Mouse (Mus musculus): ENCODE data around the gene Amotl1. TPM values are rescaled to one million over a fixed set of nuclear protein-coding genes. Genes with fewer than 3 reads are reported as not detected.
A peak's percentile ranks its signal among the peaks of the same experiment; 100 is the strongest.

Gene Amotl1
- polyA plus RNA-seq, 1 experiment from 2014 or later, result 9.9 TPM

- DNase-seq (ENCODE audit: low spot score) (peak; percentile 56), ATAC-seq (peak; percentile 87)
- H3K9ac ChIP-seq (ENCODE audit: low read length), result peak overlapping the region; percentile 95
- H3K36me3 ChIP-seq (ENCODE audit: control insufficient read depth, insufficient read depth, low read length), result no peaks in the 10 kb centered on the region
- H3K4me3 ChIP-seq (ENCODE audit: low read depth, low read length), result peak overlapping the region; percentile 72
- H3K9me3 ChIP-seq (replicated peaks; ENCODE audit: control insufficient read depth, low read length), result no peaks in the 10 kb centered on the region
- H3K27ac ChIP-seq (ENCODE audit: low read depth, low read length), result peak overlapping the region; percentile 81; the same call in 1 of the 2 replicates
- H3K4me2 ChIP-seq (ENCODE audit: low read length), result peak overlapping the region; percentile 73
- 13% methylated on average over 26 of the region's 33 CpGs for WGBS
- H3K27me3 ChIP-seq (replicated peaks; ENCODE audit: control insufficient read depth, insufficient read depth, low read length), result no peaks in the 10 kb centered on the region
- peaks cover 23% of the 10 kb centered on the region for H3K4me1 ChIP-seq (ENCODE audit: control insufficient read depth, insufficient read depth, low read length)
Measured at GRCm38 (mm10) chr9:14614931-14615880, 29.6 kb downstream of the Amotl1 start.

- Histone ChIP-seq H3K27ac (ENCODE audit: low read depth, low read length) (peak overlapping the region; percentile 81), H3K4me1 (ENCODE audit: control insufficient read depth, insufficient read depth, low read length) (peaks cover 23% of the 10 kb centered on the region), H3K9ac (ENCODE audit: low read length) (peak overlapping the region; percentile 95), H3K36me3 (ENCODE audit: control insufficient read depth, insufficient read depth, low read length) (no peaks in the 10 kb centered on the region), H3K9me3 (replicated peaks; ENCODE audit: control insufficient read depth, low read length) (no peaks in the 10 kb centered on the region), H3K4me2 (ENCODE audit: low read length) (peak overlapping the region; percentile 73), H3K4me3 (ENCODE audit: low read depth, low read length) (peak overlapping the region; percentile 72), H3K27me3 (replicated peaks; ENCODE audit: control insufficient read depth, insufficient read depth, low read length) (no peaks in the 10 kb centered on the region)
- ATAC-seq (peak; percentile 64), DNase-seq (ENCODE audit: low spot score) (peak; percentile 49)
- under 1% methylated on average over 48 of the region's 50 CpGs for WGBS
Measured at GRCm38 (mm10) chr9:14614205-14614930, 30.5 kb downstream of the Amotl1 start.

GRCm38 (mm10) chr9:14613308-14614204 lies 31.3 kb downstream of the Amotl1 start:
- Histone ChIP-seq H3K36me3 (ENCODE audit: control insufficient read depth, insufficient read depth, low read length) (no peaks in the 10 kb centered on the region), H3K27ac (ENCODE audit: low read depth, low read length) (peak overlapping the region; percentile 81), H3K9ac (ENCODE audit: low read length) (peak overlapping the region; percentile 95), H3K4me3 (ENCODE audit: low read depth, low read length) (peak overlapping the region; percentile 72), H3K4me2 (ENCODE audit: low read length) (peak overlapping the region; percentile 73), H3K9me3 (replicated peaks; ENCODE audit: control insufficient read depth, low read length) (no peaks in the 10 kb centered on the region), H3K4me1 (ENCODE audit: control insufficient read depth, insufficient read depth, low read length) (peaks cover 26% of the 10 kb centered on the region), H3K27me3 (replicated peaks; ENCODE audit: control insufficient read depth, insufficient read depth, low read length) (no peaks in the 10 kb centered on the region)
- ATAC-seq (peak; percentile 11; the same call in 1 of the 2 replicates), DNase-seq (ENCODE audit: low spot score) (peak; percentile 20)
- 5% methylated on average over 15 of the region's 15 CpGs for WGBS

GRCm38 (mm10) chr9:14612588-14612987 lies 32.3 kb downstream of the Amotl1 start:
- H3K9me3 ChIP-seq (replicated peaks; ENCODE audit: control insufficient read depth, low read length), result no peaks in the 10 kb centered on the region
- H3K9ac ChIP-seq (ENCODE audit: low read length), result peak overlapping the region; percentile 95
- DNase-seq (ENCODE audit: low spot score) (no peak), ATAC-seq (no peak)
- peaks cover 30% of the 10 kb centered on the region for H3K4me1 ChIP-seq (ENCODE audit: control insufficient read depth, insufficient read depth, low read length)
- no peak overlapping the region for H3K27ac ChIP-seq (ENCODE audit: low read depth, low read length)
- no peaks in the 10 kb centered on the region for H3K27me3 ChIP-seq (replicated peaks; ENCODE audit: control insufficient read depth, insufficient read depth, low read length)
- H3K36me3 ChIP-seq (ENCODE audit: control insufficient read depth, insufficient read depth, low read length), result no peaks in the 10 kb centered on the region
- H3K4me3 ChIP-seq (ENCODE audit: low read depth, low read length), result peak overlapping the region; percentile 72; the same call in 1 of the 2 replicates
- peak overlapping the region; percentile 73 for H3K4me2 ChIP-seq (ENCODE audit: low read length)

- WGBS, result 69% methylated on average over 5 of the region's 5 CpGs
Measured at GRCm38 (mm10) chr9:14608521-14608920, 36.3 kb downstream of the Amotl1 start.

GRCm38 (mm10) chr9:14607464-14607863 lies 37.4 kb downstream of the Amotl1 start:
- Histone ChIP-seq H3K4me3 (ENCODE audit: low read depth, low read length) (no peak overlapping the region), H3K36me3 (ENCODE audit: control insufficient read depth, insufficient read depth, low read length) (0 out of 2 replicates have a peak, but pooled peaks cover 2% of the 10 kb centered on the region), H3K27ac (ENCODE audit: low read depth, low read length) (peak overlapping the region; percentile 21; the same call in 1 of the 2 replicates), H3K9me3 (replicated peaks; ENCODE audit: control insufficient read depth, low read length) (no peaks in the 10 kb centered on the region), H3K9ac (ENCODE audit: low read length) (no peak overlapping the region), H3K27me3 (replicated peaks; ENCODE audit: control insufficient read depth, insufficient read depth, low read length) (no peaks in the 10 kb centered on the region), H3K4me2 (ENCODE audit: low read length) (no peak overlapping the region), H3K4me1 (ENCODE audit: control insufficient read depth, insufficient read depth, low read length) (peaks cover 15% of the 10 kb centered on the region)
- DNase-seq (ENCODE audit: low spot score), result no peak
- 81% methylated on average over 3 of the region's 3 CpGs for whole genome bisulfite sequencing
- ATAC-seq, result no peak

More at GRCm38 (mm10) chr9:14608521-14608920, 36.3 kb downstream of the Amotl1 start:
- peak; percentile 39 for DNase-seq (ENCODE audit: low spot score)
- H3K36me3 ChIP-seq (ENCODE audit: control insufficient read depth, insufficient read depth, low read length), result 0 out of 2 replicates have a peak, but pooled peaks cover 2% of the 10 kb centered on the region
- no peak for ATAC-seq
- no peak overlapping the region for H3K9ac ChIP-seq (ENCODE audit: low read length)
- H3K9me3 ChIP-seq (replicated peaks; ENCODE audit: control insufficient read depth, low read length), result no peaks in the 10 kb centered on the region
- H3K27me3 ChIP-seq (replicated peaks; ENCODE audit: control insufficient read depth, insufficient read depth, low read length), result no peaks in the 10 kb centered on the region
- H3K4me2 ChIP-seq (ENCODE audit: low read length), result no peak overlapping the region
- no peak overlapping the region for H3K27ac ChIP-seq (ENCODE audit: low read depth, low read length)
- H3K4me1 ChIP-seq (ENCODE audit: control insufficient read depth, insufficient read depth, low read length), result peaks cover 25% of the 10 kb centered on the region
- H3K4me3 ChIP-seq (ENCODE audit: low read depth, low read length), result no peak overlapping the region

GRCm38 (mm10) chr9:14605992-14606391 lies 38.9 kb downstream of the Amotl1 start:
- Histone ChIP-seq H3K4me1 (ENCODE audit: control insufficient read depth, insufficient read depth, low read length) (0 out of 2 replicates have a peak, but pooled peaks cover 7% of the 10 kb centered on the region), H3K27me3 (replicated peaks; ENCODE audit: control insufficient read depth, insufficient read depth, low read length) (no peaks in the 10 kb centered on the region), H3K4me3 (ENCODE audit: low read depth, low read length) (no peak overlapping the region), H3K36me3 (ENCODE audit: control insufficient read depth, insufficient read depth, low read length) (0 out of 2 replicates have a peak, but pooled peaks cover 2% of the 10 kb centered on the region), H3K9ac (ENCODE audit: low read length) (no peak overlapping the region), H3K4me2 (ENCODE audit: low read length) (no peak overlapping the region), H3K9me3 (replicated peaks; ENCODE audit: control insufficient read depth, low read length) (no peaks in the 10 kb centered on the region), H3K27ac (ENCODE audit: low read depth, low read length) (no peak overlapping the region)
- DNase-seq (ENCODE audit: low spot score), result no peak
- ATAC-seq, result no peak
- WGBS, result 95% methylated on average over 4 of the region's 4 CpGs

- Histone ChIP-seq H3K4me1 (ENCODE audit: control insufficient read depth, insufficient read depth, low read length) (0 out of 2 replicates have a peak, but pooled peaks cover 7% of the 10 kb centered on the region), H3K27me3 (replicated peaks; ENCODE audit: control insufficient read depth, insufficient read depth, low read length) (no peaks in the 10 kb centered on the region), H3K36me3 (ENCODE audit: control insufficient read depth, insufficient read depth, low read length) (0 out of 2 replicates have a peak, but pooled peaks cover 2% of the 10 kb centered on the region), H3K9me3 (replicated peaks; ENCODE audit: control insufficient read depth, low read length) (no peaks in the 10 kb centered on the region), H3K9ac (ENCODE audit: low read length) (no peak overlapping the region), H3K4me3 (ENCODE audit: low read depth, low read length) (no peak overlapping the region), H3K4me2 (ENCODE audit: low read length) (no peak overlapping the region), H3K27ac (ENCODE audit: low read depth, low read length) (no peak overlapping the region)
- no peak for DNase-seq (ENCODE audit: low spot score)
- no peak for ATAC-seq
- WGBS, result 84% methylated on average over 3 of the region's 3 CpGs
Measured at GRCm38 (mm10) chr9:14604363-14604762, 40.5 kb downstream of the Amotl1 start.

Measured in forebrain, embryonic 14.5 days (tissue).